Mouse (Mus musculus) lung, embryonic 15.5 days (tissue): ENCODE measurements around the gene Alg5. TPM values are rescaled to one million over a fixed set of nuclear protein-coding genes. Genes with fewer than 3 reads are reported as not detected.
A peak's percentile ranks its signal among the peaks of the same experiment; 100 is the strongest.
"Not testable (repeated sequence)": the region's sequence is repeated elsewhere in the genome, so short reads cannot be mapped to it uniquely, and the experiment has no call there.

Experiments used
- ATAC-seq: fragments of 200-750 bp; cut with Nextera tagmentation; 2 replicates; pipeline ENCODE4 v1.8.0; 2017; ENCODE audit warnings: moderate number of reproducible peaks, borderline replicate concordance; ENCODE audit not compliant: low FRiP score, low TSS enrichment; ENCODE audit errors: extremely low read depth
- H3K27ac ChIP-seq: fragments of 300-500 bp; sonication (generic); 2 replicates; pipeline ENCODE4 v1.5.1; 2015; ENCODE audit warnings: moderate library complexity, mild to moderate bottlenecking, inconsistent platforms
- H3K27me3 ChIP-seq: fragments of 300-500 bp; sonication (generic); 2 replicates; pipeline ENCODE4 v1.6.1; 2015; ENCODE audit warnings: inconsistent platforms
- H3K36me3 ChIP-seq: fragments of 300-500 bp; sonication (generic); 2 replicates; pipeline ENCODE4 v1.6.1; 2015; ENCODE audit warnings: inconsistent platforms
- H3K4me1 ChIP-seq: fragments of 300-500 bp; sonication (generic); 2 replicates; pipeline ENCODE4 v1.6.1; 2015; ENCODE audit warnings: inconsistent platforms
- H3K4me2 ChIP-seq: fragments of 300-500 bp; sonication (generic); 2 replicates; pipeline ENCODE4 v1.6.1; 2015; ENCODE audit warnings: inconsistent platforms, mild to moderate bottlenecking, moderate library complexity
- H3K4me3 ChIP-seq: fragments of 300-500 bp; sonication (generic); 2 replicates; pipeline ENCODE4 v1.5.1; 2015; ENCODE audit warnings: mild to moderate bottlenecking, inconsistent platforms
- H3K9ac ChIP-seq: fragments of 300-500 bp; sonication (generic); 2 replicates; pipeline ENCODE4 v1.6.1; 2015; ENCODE audit warnings: inconsistent platforms
- H3K9me3 ChIP-seq: fragments of 300-500 bp; sonication (generic); 2 replicates; pipeline ENCODE4 v1.6.1; 2016; ENCODE audit warnings: inconsistent platforms
- WGBS: fragments of 180-500 bp; shearing (Covaris S2); methylation state at CpG from one replicate; pipeline ENCODE4 v1.1.7; 2015; 5-methylcytosine and 5-hydroxymethylcytosine counted together
- polyA plus RNA-seq: library from polyadenylated mRNA; unstranded; fragments of >200 nt; fragmentation: Nextera tagmentation; extraction: Ambion mirVana; gene quantifications from 2 replicates; pipeline ENCODE4 v1.2.1, GENCODE M21; 2015

Gene Alg5
- 53.3 and 54.2 TPM in 2 replicates for polyA plus RNA-seq

DNA sequence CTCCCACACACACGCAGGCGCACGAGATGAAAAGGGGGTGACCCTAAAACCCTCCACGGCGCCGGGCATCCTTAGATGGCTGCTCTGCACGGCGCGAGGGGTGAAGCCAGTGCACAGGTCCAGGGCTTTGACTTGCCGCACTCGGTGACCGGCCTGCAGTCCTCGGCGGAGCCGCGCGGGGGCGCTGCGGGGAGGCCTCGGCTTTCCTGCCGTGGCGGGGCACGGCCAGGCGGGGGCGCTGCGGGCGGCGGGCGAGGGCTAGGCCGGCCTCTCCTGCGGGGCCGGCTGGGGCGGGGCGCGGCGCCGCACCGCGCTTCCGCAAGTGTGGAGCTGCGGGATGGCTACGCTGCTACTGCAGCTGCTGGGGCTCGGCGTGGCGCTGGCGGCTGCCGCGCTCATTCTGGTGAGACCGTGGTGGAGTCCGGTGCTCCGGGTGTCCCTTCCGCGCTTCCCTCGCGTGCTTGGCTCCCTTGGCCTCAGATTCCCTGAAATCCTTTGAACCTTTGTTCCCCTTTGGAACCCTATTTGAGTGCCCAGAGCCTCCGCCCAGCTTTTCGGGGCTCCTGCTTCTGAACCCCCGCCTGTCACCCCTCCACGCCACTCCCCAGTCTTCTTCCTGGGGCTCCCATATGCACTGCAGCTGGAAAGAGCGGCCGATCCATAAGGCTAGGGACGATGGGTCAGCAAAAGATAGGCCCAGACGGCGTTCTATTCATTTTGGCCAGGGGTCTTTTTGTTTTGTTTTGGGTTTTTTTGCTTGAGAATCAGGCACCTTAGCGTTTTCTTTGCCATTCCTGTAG is at the start of gene Alg5, which contains the start of gene Exosc8:
Gene Alg5 (plus strand): TSS at position 293 of the 800 bp plus-strand sequence.
Gene Exosc8 (minus strand): TSS at position 147 of the 800 bp plus-strand sequence.
- Histone ChIP-seq H3K36me3 (peaks cover 29% of the 10 kb centered on the region), H3K4me2 (peak within 1 kb of the TSS; percentile 95), H3K9me3 (no peaks in the 10 kb centered on the region), H3K27ac (peak within 1 kb of the TSS; percentile 100), H3K4me3 (peak within 1 kb of the TSS; percentile 91), H3K27me3 (no peaks in the 10 kb centered on the region), H3K9ac (peak within 1 kb of the TSS; percentile 98), H3K4me1 (peaks cover 10% of the 10 kb centered on the region)
- under 1% methylated on average over 65 of the region's 65 CpGs for WGBS
- ATAC-seq: peak; percentile 91

DNA sequence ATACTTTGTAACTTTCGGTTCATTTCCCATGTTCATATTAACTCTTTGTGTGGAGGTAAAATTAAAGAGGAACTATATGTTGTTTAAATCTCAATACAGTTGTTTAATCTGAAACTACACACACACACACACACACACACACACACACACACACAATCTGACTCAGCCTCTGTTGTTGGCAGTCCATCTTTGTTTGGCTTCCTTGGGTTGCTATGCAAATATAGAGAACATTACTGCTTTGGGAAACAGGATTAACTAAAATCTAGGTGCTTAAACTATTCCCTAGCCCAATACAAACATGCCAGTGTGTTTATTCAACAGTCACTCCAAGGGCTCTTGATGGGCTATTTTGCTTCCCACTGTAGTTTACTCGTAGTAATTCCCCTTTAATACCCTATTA is 48.1 kb upstream of the Alg5 start:
- Histone ChIP-seq H3K9ac (no peak overlapping the region), H3K36me3 (no peaks in the 10 kb centered on the region), H3K4me1 (no peaks in the 10 kb centered on the region), H3K27me3 (no peaks in the 10 kb centered on the region), H3K9me3 (no peaks in the 10 kb centered on the region), H3K27ac (no peak overlapping the region), H3K4me3 (no peak overlapping the region), H3K4me2 (no peak overlapping the region)
- ATAC-seq: no peak
- WGBS: 39% methylated on average over 2 of the region's 2 CpGs

DNA sequence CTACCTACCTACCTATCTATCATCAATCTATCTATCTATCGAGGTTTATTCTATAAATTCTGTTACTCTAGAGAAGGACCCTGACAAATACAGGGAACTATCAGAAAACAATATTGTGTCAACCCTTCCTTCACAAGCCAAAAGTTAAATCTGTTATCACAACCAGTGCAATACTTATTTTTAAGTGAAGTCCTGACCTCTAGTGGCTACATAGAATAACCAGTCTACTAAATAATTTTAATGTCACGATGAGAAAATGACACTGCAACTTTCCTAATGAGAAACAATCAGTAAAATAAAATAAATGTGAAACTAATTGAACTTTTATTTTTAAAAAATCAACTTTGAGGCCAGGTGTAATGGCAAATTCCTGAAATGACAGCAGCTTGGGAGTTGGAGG is 46.2 kb upstream of the Alg5 start:
- Histone ChIP-seq H3K4me1 (no peaks in the 10 kb centered on the region), H3K4me3 (no peak overlapping the region), H3K27me3 (no peaks in the 10 kb centered on the region), H3K9me3 (no peaks in the 10 kb centered on the region), H3K9ac (no peak overlapping the region), H3K4me2 (no peak overlapping the region), H3K36me3 (no peaks in the 10 kb centered on the region), H3K27ac (no peak overlapping the region)
- WGBS: 26% methylated on average over 2 of the region's 2 CpGs
- ATAC-seq: no peak

DNA sequence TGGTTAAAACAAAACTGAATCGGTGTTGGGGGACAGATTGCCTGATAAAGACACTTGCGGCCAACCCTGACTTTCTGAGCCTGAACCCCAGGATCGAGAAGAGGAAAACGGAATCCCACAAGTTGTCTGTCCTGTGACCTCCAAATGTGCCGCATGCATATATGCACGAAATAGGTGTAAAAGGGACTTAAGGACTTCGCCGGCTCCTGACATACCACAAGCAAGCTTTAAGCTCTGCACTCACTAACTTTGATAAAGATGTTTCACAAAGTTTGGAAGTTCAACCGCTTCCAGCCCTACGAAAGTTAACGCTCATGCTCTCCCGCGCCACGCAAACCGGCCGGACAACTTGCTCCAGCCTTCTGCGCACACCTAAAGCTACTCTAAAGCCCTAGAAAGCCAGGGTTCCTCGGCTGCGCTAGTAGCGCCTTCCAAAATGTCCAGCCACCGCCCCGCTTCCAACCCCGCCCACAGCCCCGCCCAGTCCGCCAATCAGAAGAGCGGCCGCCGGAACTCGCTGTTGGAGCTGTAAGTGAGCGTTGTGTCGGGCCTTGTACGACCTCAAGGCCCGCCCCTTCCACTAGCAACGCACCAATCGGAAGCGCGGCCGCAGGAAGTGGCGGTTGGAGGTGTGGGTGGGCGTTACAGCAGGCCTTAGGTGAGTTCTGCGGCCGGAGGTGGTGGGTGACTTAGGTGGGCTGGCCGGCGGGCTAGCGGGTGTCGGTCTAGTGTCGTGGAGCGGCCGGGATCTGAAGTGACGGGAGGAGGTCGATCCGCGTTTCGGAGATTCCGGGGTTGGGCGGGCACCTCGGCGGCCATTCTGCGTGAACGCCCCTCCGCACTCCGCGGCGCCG is 42.9 kb upstream of the Alg5 start, which contains the start of gene Supt20:
Gene Supt20 (plus strand): TSS at position 606 of the 854 bp plus-strand sequence.
- WGBS: under 1% methylated on average over 65 of the region's 65 CpGs
- Histone ChIP-seq H3K9ac (peak within 1 kb of the TSS; percentile 68), H3K36me3 (peaks cover 14% of the 10 kb centered on the region), H3K4me3 (peak within 1 kb of the TSS; percentile 58), H3K4me1 (peaks cover 2% of the 10 kb centered on the region; the same call in 1 of the 2 replicates), H3K4me2 (peak within 1 kb of the TSS; percentile 71), H3K27ac (peak within 1 kb of the TSS; percentile 93), H3K27me3 (no peaks in the 10 kb centered on the region), H3K9me3 (no peaks in the 10 kb centered on the region)
- ATAC-seq: peak; percentile 99

DNA sequence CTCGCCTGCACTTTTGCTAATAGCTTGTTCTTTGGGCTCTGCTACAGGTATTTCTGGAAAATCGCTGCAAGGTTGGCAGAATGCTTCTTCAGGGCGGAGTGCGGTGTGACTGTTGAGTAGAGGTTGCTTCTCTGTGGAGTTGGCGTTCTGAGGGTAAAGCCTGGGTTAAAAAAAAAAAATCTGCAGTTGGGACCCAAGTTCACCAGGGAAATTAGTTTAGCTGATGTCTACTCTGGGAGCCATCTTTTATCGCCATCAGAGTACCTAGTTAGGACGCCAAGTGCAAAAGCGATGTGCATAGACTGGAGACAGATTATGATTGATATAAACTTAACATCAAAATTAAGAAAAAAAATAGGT is 42.3 kb upstream of the Alg5 start:
- ATAC-seq: no peak
- Histone ChIP-seq H3K4me3 (peak overlapping the region; percentile 58), H3K9ac (peak overlapping the region; percentile 68), H3K27ac (peak overlapping the region; percentile 93), H3K36me3 (peaks cover 19% of the 10 kb centered on the region), H3K9me3 (no peaks in the 10 kb centered on the region), H3K27me3 (no peaks in the 10 kb centered on the region), H3K4me1 (peaks cover 2% of the 10 kb centered on the region; the same call in 1 of the 2 replicates), H3K4me2 (peak overlapping the region; percentile 59)
- WGBS: 0% methylated on average over 8 of the region's 8 CpGs

DNA sequence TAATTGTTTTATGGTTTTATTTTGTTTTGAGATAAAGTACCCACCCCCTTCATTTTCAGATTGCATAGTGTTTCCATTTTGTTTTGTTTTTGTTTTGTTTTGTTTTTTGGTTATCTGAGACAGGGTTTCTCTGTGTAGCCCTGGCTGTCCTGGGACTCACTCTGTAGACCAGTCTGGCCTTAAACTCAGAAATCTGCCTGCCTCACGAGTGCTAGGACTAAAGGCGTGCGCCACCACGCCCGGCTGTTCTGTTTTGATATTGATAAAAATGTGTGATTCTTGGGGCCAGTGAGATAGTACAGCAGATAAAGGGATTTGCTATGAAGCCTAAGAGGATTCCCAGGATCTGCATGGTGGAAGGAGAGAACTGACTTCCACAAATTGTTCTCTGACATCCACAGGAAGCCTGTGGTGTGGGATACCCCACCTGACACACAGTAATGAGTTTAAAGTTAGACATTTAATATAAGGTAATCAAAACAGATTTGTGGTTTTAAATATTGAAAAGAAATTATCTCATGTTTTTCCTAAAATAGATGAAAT is 35.5 kb upstream of the Alg5 start:
- H3K9ac ChIP-seq: no peak overlapping the region
- ATAC-seq: no peak
- H3K4me3 ChIP-seq: no peak overlapping the region
- H3K27me3 ChIP-seq: no peaks in the 10 kb centered on the region
- no peaks in the 10 kb centered on the region for H3K9me3 ChIP-seq
- H3K36me3 ChIP-seq: peaks cover 69% of the 10 kb centered on the region
- peaks cover 2% of the 10 kb centered on the region; the same call in 1 of the 2 replicates for H3K4me1 ChIP-seq
- no peak overlapping the region for H3K4me2 ChIP-seq
- WGBS: 66% methylated on average over 5 of the region's 5 CpGs
- no peak overlapping the region for H3K27ac ChIP-seq

DNA sequence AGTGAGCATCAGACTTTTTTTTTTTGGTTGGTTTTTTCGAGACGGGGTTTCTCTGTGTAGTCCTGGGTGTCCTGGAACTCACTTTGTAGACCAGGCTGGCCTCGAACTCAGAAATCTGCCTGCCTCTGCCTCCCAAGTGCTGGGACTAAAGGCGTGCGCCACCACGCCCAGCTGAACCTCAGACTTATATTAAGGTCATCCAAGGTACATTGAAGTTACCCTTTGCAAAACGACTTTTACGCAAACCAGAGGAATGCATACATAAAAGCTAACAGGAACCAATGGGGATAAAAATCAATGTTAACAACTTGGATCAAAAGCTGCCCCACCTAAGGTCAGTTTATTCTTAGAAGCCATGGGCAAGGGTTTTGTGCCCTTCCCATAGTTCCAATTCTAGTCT is 31.2 kb upstream of the Alg5 start:
- H3K4me1 ChIP-seq, H3K27me3 ChIP-seq, H3K9ac ChIP-seq, H3K9me3 ChIP-seq, H3K4me3 ChIP-seq, ATAC-seq, H3K27ac ChIP-seq, H3K4me2 ChIP-seq: not testable (repeated sequence)
- WGBS: 95% methylated on average over 8 of the region's 8 CpGs
- H3K36me3 ChIP-seq: peaks cover 78% of the 10 kb centered on the region

DNA sequence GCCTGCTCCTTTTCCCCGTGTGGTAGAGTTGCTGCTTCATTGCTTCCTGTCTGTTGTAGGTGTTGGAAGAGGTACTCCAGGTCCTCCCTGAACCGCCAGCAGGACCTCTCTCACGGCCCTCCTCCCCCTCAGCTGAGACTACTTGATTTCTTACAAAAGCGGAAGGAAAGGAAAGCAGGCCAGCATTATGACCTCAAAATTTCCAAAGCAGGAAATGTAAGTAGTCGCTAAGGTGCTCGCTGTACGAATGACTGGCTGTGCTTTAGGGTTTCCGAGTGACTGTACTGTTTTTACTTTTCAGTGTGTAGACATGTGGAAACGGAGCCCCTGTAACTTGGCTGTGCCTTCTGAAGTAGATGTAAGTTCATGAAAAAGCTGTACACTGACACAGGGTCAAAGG is 26.4 kb upstream of the Alg5 start:
- no peak overlapping the region for H3K27ac ChIP-seq

DNA sequence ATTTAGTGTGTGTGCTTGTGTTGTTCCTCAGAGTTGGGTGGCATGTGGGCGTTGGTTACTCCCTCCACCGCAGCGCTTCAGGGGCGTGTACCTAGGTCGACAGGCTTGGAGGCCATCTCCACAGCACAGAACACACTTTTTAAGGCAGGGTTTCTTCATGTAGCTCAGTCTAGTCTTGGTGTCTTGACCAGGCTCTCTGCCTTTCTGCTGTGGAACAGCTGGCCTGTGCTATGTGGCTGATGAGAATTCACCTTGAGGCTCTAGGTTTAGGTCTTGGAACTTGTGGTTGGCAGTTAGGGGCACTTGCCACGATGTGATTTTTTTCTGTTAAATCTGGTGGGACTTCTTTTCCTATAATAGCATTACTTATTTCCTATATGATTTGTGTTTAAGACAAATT is 21.1 kb upstream of the Alg5 start, which contains the start of gene Gm21958:
Gene Gm21958 (minus strand): TSS at position 101 of the 400 bp plus-strand sequence.
- no peak within 1 kb of the TSS for H3K4me3 ChIP-seq
- H3K4me1 ChIP-seq: no peaks in the 10 kb centered on the region
- H3K9me3 ChIP-seq: no peaks in the 10 kb centered on the region
- ATAC-seq: no peak
- no peak within 1 kb of the TSS for H3K27ac ChIP-seq
- H3K4me2 ChIP-seq: no peak within 1 kb of the TSS
- H3K27me3 ChIP-seq: no peaks in the 10 kb centered on the region
- H3K36me3 ChIP-seq: peaks cover 71% of the 10 kb centered on the region
- H3K9ac ChIP-seq: no peak within 1 kb of the TSS
- 87% methylated on average over 6 of the region's 6 CpGs for WGBS

More for the DNA sequence above, 26.4 kb upstream of the Alg5 start:
- H3K4me2 ChIP-seq: no peak overlapping the region
- no peak overlapping the region for H3K4me3 ChIP-seq
- no peaks in the 10 kb centered on the region for H3K27me3 ChIP-seq
- 82% methylated on average over 9 of the region's 9 CpGs for WGBS
- H3K9ac ChIP-seq: no peak overlapping the region
- no peaks in the 10 kb centered on the region for H3K4me1 ChIP-seq
- no peak for ATAC-seq
- H3K9me3 ChIP-seq: no peaks in the 10 kb centered on the region
- peaks cover 78% of the 10 kb centered on the region for H3K36me3 ChIP-seq

DNA sequence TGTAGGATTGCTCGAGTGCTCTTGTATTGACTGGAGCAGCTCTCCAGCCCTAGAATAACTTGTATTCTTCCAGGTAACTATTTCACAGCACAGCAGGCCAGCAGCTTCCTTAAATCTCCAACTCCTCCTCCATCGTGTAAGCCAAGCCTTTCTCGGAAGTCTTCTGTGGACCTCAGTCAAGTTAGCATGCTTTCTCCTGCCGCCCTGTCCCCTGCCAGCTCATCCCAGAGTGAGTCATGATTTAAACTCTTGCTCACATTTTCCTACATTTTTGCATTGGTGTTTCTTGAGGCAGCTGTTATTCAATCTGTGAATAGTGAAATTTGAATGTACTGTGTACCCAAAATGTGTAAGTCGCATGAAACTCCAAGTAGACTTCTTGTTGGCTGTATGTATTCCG is 19.9 kb upstream of the Alg5 start:
- Histone ChIP-seq H3K36me3 (peaks cover 66% of the 10 kb centered on the region), H3K4me1 (no peaks in the 10 kb centered on the region), H3K27me3 (no peaks in the 10 kb centered on the region), H3K9ac (no peak overlapping the region), H3K9me3 (no peaks in the 10 kb centered on the region), H3K4me2 (no peak overlapping the region), H3K27ac (no peak overlapping the region), H3K4me3 (no peak overlapping the region)
- 92% methylated on average over 6 of the region's 6 CpGs for WGBS
- no peak for ATAC-seq

DNA sequence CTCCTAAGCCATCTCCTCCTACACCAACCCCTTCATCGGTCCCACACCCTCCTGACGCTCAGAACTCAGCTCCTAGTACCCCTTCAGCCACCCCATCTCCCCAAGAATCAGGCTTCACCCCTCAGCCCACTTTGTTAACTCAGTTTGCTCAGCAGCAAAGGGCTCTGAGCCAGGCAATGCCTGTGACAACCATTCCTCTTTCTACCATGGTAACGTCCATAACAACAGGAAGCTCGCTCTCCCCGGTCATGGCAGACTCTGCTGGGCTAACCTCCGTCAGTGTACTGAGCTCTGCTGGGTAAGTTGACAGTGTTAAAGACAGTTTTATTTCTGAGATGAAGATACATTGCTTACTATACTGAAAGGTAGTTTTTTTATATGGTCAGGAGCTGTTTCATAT is 18.0 kb upstream of the Alg5 start:
- H3K9me3 ChIP-seq: no peaks in the 10 kb centered on the region
- H3K27ac ChIP-seq: no peak overlapping the region
- no peaks in the 10 kb centered on the region for H3K27me3 ChIP-seq
- ATAC-seq: no peak
- H3K36me3 ChIP-seq: peaks cover 67% of the 10 kb centered on the region
- H3K4me1 ChIP-seq: no peaks in the 10 kb centered on the region
- H3K4me3 ChIP-seq: no peak overlapping the region
- no peak overlapping the region for H3K4me2 ChIP-seq
- 82% methylated on average over 6 of the region's 6 CpGs for WGBS
- H3K9ac ChIP-seq: no peak overlapping the region
